Mouse (Mus musculus) hindbrain, embryonic 11.5 days (tissue): ENCODE data around the gene Gm49601. TPM values are rescaled to one million over a fixed set of nuclear protein-coding genes. Genes with fewer than 3 reads are reported as not detected.

Source experiments
- ATAC-seq: fragments of 200-750 bp; cut with Nextera tagmentation; 2 replicates; pipeline ENCODE4 v1.8.0; 2017; ENCODE audit warnings: mild to moderate bottlenecking, moderate TSS enrichment, moderate library complexity; ENCODE audit not compliant: low FRiP score
- DNase-seq: peaks from one replicate; pipeline ENCODE4 v3.0.0-alpha.2; 2015; ENCODE audit warnings: low spot score
- H3K27ac ChIP-seq: fragments of 300-500 bp; sonication (generic); 2 replicates; pipeline ENCODE4 v1.5.1; 2014; ENCODE audit warnings: mild to moderate bottlenecking, low read depth, low read length
- H3K27me3 ChIP-seq: fragments of 300-500 bp; sonication (generic); 2 replicates; pipeline ENCODE4 v1.6.1; 2014; ENCODE audit warnings: mild to moderate bottlenecking, low read length, moderate library complexity, mixed read lengths; ENCODE audit not compliant: control insufficient read depth, insufficient read depth
- H3K36me3 ChIP-seq: fragments of 300-500 bp; sonication (generic); 2 replicates; pipeline ENCODE4 v1.6.1; 2014; ENCODE audit warnings: mild to moderate bottlenecking, low read length, moderate library complexity, mixed read lengths; ENCODE audit not compliant: control insufficient read depth, insufficient read depth
- H3K4me1 ChIP-seq: fragments of 300-500 bp; sonication (generic); replicated peaks from 2 replicates; pipeline ENCODE4 v1.6.1; 2014; ENCODE audit warnings: low read length, mixed read lengths; ENCODE audit not compliant: control insufficient read depth, insufficient read depth
- H3K4me2 ChIP-seq: fragments of 300-500 bp; sonication (generic); replicated peaks from 2 replicates; pipeline ENCODE4 v1.6.1; 2014; ENCODE audit warnings: mild to moderate bottlenecking, low read depth, low read length
- H3K4me3 ChIP-seq: fragments of 300-500 bp; sonication (generic); 2 replicates; pipeline ENCODE4 v1.5.1; 2014; ENCODE audit warnings: low read depth, low read length
- H3K9ac ChIP-seq: fragments of 300-500 bp; sonication (generic); 2 replicates; pipeline ENCODE4 v1.6.1; 2014; ENCODE audit warnings: low read depth, low read length
- H3K9me3 ChIP-seq: fragments of 300-500 bp; sonication (generic); 2 replicates; pipeline ENCODE4 v1.6.1; 2016; ENCODE audit warnings: low read length; ENCODE audit not compliant: control insufficient read depth
- WGBS: fragments of 180-500 bp; shearing (Covaris S2); extraction: QIAGEN DNeasy Blood & Tissue Kit; methylation state at CpG from one replicate; pipeline ENCODE4 v1.1.7; 2014; 5-methylcytosine and 5-hydroxymethylcytosine counted together
- polyA plus RNA-seq: library from polyadenylated mRNA; unstranded; fragments of >200 nt; fragmentation: Nextera tagmentation; extraction: Ambion mirVana; gene quantifications from 2 replicates; pipeline ENCODE4 v1.2.1, GENCODE M21; 2014

Gene Gm49601
- polyA plus RNA-seq, 1 experiment from 2014 or later: 6.0 TPM

DNA sequence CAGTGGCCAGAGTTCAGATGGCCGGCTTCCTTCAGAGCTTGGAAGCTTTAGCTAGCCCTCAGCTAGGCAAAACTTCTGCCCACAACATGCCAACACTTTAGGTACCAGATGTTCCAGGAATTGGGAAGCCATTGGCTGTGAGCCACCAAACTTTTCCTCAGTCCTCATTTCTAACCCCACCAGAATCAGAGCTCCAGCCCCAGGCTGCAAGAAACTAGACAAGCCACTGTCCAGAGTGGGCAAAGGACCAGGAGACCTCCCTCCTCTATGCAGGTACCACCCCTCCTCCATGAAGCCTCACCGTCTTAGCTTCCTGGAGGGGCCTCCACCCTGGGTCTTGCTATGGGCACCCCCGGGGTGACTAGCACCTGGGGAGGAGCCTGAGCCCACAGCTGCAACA is 936 bp upstream of the Gm49601 start:
- Histone ChIP-seq H3K9me3 (no peaks in the 10 kb centered on the region), H3K4me1 (peaks cover 27% of the 10 kb centered on the region), H3K36me3 (peaks cover 5% of the 10 kb centered on the region), H3K27me3 (peaks cover 54% of the 10 kb centered on the region), H3K4me3 (peak overlapping the region; percentile 43), H3K4me2 (peak overlapping the region; percentile 87), H3K27ac (no peak overlapping the region), H3K9ac (no peak overlapping the region; the same call in 1 of the 2 replicates)
- WGBS: 43% methylated on average over 3 of the region's 3 CpGs
- DNase-seq (no peak), ATAC-seq (no peak)

DNA sequence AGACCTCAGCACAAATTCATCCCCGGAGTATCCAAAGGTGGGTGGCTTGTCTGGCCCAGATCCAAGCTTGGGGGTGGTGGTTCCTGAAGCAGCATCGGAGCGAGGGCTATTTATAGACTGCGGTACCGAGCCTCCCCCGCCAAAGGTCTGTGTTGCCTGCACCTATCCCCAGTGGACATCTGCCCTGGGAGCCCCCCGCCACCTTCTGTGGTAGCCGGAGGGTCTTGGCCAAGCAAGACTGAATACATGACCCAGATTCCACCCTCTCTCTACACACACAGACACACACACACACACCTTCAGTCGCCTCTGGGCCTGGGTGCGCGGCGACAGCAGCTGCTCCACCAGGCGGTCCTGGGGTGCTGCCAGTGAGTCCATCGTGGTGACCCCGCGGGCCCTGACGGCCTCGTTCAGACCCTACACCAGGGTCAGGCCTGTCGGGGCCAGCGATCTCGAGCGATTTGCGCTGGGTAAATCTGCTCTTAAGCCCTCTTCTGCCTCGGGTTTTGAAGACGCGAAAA is 376 bp downstream of the Gm49601 start:
- peak overlapping the region; percentile 87 for H3K4me2 ChIP-seq
- DNase-seq (no peak), ATAC-seq (no peak)
- H3K27ac ChIP-seq: no peak overlapping the region
- H3K36me3 ChIP-seq: peaks cover 5% of the 10 kb centered on the region
- H3K9me3 ChIP-seq: no peaks in the 10 kb centered on the region
- no peak overlapping the region for H3K9ac ChIP-seq
- peaks cover 32% of the 10 kb centered on the region for H3K4me1 ChIP-seq
- H3K27me3 ChIP-seq: peaks cover 67% of the 10 kb centered on the region
- 10% methylated on average over 26 of the region's 26 CpGs for WGBS
- H3K4me3 ChIP-seq: peak overlapping the region; percentile 43

- ATAC-seq (no peak), DNase-seq (no peak)
- H3K36me3 ChIP-seq: peaks cover 5% of the 10 kb centered on the region
- no peak overlapping the region for H3K27ac ChIP-seq
- no peak overlapping the region for H3K4me2 ChIP-seq
- H3K27me3 ChIP-seq: peaks cover 72% of the 10 kb centered on the region
- H3K4me3 ChIP-seq: no peak overlapping the region
- no peak overlapping the region for H3K9ac ChIP-seq
- 32% methylated on average over 14 of the region's 14 CpGs for WGBS
- peaks cover 36% of the 10 kb centered on the region for H3K4me1 ChIP-seq
- no peaks in the 10 kb centered on the region for H3K9me3 ChIP-seq
Observed at GRCm38 (mm10) chr16:18625097-18625496, 1.1 kb downstream of the Gm49601 start.

DNA sequence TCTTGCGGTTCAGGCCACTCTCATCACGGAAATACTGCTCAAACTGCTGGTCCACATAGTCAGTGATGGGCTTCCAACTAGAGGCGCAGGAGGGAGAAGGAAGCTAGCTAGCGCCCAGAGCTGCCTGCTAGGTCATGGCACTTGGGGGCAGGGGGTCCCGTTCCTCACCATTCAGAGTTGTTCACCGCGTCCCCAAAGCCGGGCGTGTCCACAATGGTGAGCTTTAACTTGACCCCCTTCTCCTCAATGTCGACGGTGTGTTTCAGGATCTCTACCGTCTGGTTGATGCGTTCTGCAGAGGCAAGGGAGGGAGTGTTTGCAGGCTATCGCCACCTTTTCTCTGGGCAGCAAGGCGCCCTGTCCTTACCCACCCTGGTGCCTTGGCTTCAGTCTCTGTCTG is 1.6 kb downstream of the Gm49601 start:
- H3K36me3 ChIP-seq: peaks cover 5% of the 10 kb centered on the region
- 20% methylated on average over 15 of the region's 15 CpGs for WGBS

DNA sequence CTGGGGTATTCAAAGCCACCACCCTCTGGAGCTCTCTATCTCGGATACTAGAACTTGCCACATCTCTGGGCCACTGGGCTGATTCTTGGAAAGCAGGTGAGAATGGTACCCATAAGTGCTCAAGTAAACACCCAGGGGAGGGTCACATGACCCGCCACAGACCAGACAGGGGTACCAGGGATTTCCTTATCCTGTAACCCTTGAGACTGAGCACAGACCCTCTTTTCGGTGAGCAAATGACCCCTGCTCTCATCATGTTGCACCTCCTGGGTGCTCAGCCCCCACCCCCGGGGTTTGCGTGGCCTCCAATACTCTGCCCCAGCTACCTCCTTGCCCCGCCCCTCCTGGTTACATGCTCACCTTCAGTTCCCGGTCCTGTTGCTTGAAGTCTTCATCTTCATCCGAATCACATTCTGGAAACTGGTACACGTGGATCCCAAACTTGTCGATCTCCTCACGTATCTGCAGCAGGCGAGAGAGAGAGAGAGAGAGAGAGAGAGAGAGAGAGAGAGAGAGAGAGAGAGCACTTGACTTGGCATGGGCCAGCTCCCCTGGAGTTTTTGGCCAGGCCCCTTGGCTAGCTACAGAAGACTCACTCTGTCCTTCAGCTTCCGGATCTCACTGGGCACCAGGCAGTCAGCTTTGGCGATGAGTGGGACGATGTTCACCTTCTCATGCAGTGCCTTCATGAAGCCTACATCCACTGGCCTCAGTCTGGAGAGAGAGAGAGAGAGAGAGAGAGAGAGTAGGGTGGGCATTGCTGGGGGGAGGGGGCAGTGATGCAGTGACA is 2.3 kb downstream of the Gm49601 start:
- Histone ChIP-seq H3K36me3 (peaks cover 5% of the 10 kb centered on the region), H3K27me3 (peaks cover 84% of the 10 kb centered on the region), H3K9me3 (no peaks in the 10 kb centered on the region), H3K9ac (no peak overlapping the region), H3K4me1 (peaks cover 36% of the 10 kb centered on the region), H3K27ac (no peak overlapping the region), H3K4me3 (no peak overlapping the region), H3K4me2 (no peak overlapping the region)
- no peak for ATAC-seq
- WGBS: 24% methylated on average over 15 of the region's 15 CpGs
- no peak for DNase-seq

More for the DNA sequence above, 1.6 kb downstream of the Gm49601 start:
- H3K27ac ChIP-seq: no peak overlapping the region
- H3K27me3 ChIP-seq: peaks cover 77% of the 10 kb centered on the region
- H3K9me3 ChIP-seq: no peaks in the 10 kb centered on the region
- H3K4me1 ChIP-seq: peaks cover 36% of the 10 kb centered on the region
- no peak overlapping the region for H3K9ac ChIP-seq
- no peak overlapping the region for H3K4me2 ChIP-seq
- no peak overlapping the region for H3K4me3 ChIP-seq
- no peak for ATAC-seq
- no peak for DNase-seq

DNA sequence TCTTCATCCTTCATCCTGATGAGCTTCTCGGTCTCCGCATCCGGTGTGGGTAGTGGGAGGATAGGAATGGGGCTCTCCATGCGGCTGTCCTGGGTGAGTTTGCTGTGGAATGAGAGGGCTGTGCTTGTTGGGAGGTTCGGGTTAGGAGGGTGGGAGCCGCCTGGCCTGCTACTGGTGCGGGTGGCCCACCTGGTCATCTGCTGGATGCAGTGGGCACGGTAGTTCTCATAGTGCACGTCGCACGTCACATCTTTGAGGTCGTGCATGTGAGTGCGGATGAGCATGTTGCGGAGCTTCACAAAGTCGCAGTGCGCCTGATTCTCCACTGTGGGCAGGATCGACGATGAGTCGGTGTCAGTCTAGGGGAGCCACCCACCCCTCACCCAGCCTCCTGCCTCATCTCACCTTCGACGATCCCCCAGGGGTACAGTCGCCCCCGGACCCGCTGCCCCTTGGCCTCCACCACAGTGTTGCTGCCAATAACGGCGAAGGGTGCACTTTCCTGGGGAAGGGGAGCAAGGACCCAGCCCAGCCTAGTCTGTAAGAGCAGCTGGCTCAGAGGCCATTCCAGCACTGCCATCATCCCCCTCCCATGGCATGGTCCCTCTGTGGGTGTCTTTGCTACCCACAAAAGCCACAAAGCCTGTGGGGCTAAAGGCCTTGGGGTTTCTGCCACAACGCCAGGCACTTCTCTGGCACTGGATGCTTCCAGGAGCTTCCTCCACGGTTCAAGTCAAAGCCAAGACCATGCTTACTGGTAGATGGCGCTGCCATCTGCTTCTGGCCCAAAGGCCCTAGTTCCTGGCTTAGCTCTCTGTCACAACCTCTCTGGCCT is 3.1 kb downstream of the Gm49601 start:
- 18% methylated on average over 29 of the region's 29 CpGs for WGBS
- H3K27ac ChIP-seq: no peak overlapping the region
- peaks cover 27% of the 10 kb centered on the region for H3K4me1 ChIP-seq
- H3K9me3 ChIP-seq: no peaks in the 10 kb centered on the region
- H3K27me3 ChIP-seq: peaks cover 92% of the 10 kb centered on the region
- H3K4me2 ChIP-seq: no peak overlapping the region
- H3K9ac ChIP-seq: no peak overlapping the region
- H3K4me3 ChIP-seq: no peak overlapping the region
- peaks cover 5% of the 10 kb centered on the region for H3K36me3 ChIP-seq
- DNase-seq (no peak), ATAC-seq (no peak)

- 10% methylated on average over 17 of the region's 17 CpGs for WGBS
- Histone ChIP-seq H3K4me1 (peaks cover 20% of the 10 kb centered on the region), H3K9ac (no peak within 1 kb of the TSS), H3K9me3 (no peaks in the 10 kb centered on the region), H3K4me3 (peak within 1 kb of the TSS; percentile 41), H3K4me2 (peak within 1 kb of the TSS; percentile 79), H3K27ac (no peak within 1 kb of the TSS), H3K27me3 (peaks cover 87% of the 10 kb centered on the region), H3K36me3 (peaks cover 5% of the 10 kb centered on the region)
- no peak for DNase-seq
- ATAC-seq: no peak
Observed at GRCm38 (mm10) chr16:18622019-18622418, 4.2 kb downstream of the Gm49601 start, which contains the start of gene Gp1bb. Gp1bb (minus strand) TSS chr16:18622403.

- Histone ChIP-seq H3K9ac (no peak overlapping the region), H3K36me3 (peaks cover 5% of the 10 kb centered on the region), H3K27ac (no peak overlapping the region), H3K4me2 (peak overlapping the region; percentile 79), H3K27me3 (peaks cover 87% of the 10 kb centered on the region), H3K9me3 (no peaks in the 10 kb centered on the region), H3K4me3 (peak overlapping the region; percentile 41), H3K4me1 (peaks cover 16% of the 10 kb centered on the region)
- 2% methylated on average over 38 of the region's 38 CpGs for WGBS
- no peak for ATAC-seq
- no peak for DNase-seq
Observed at GRCm38 (mm10) chr16:18621362-18622001, 4.7 kb downstream of the Gm49601 start.
